Mouse (Mus musculus): Measurements from ENCODE around the gene Npy1r. TPM values are rescaled to one million over a fixed set of nuclear protein-coding genes. Genes with fewer than 3 reads are reported as not detected.

Gene Npy1r
- polyA plus RNA-seq, 1 experiment from 2014 or later = 1.1 TPM

GRCm38 (mm10) chr8:66722835-66723234 lies 25.8 kb downstream of the Npy1r start:
- WGBS = 83% methylated on average over 2 of the region's 2 CpGs
- Histone ChIP-seq H3K36me3 (ENCODE audit: insufficient read depth, low read length) (no peaks in the 10 kb centered on the region), H3K9ac (replicated peaks; ENCODE audit: low read length) (no peak overlapping the region), H3K27ac (ENCODE audit: low read length) (no peak overlapping the region), H3K4me3 (ENCODE audit: low read length) (no peak overlapping the region), H3K4me2 (replicated peaks; ENCODE audit: low read depth, low read length) (no peak overlapping the region), H3K4me1 (ENCODE audit: insufficient read depth, low read length) (no peaks in the 10 kb centered on the region), H3K27me3 (ENCODE audit: insufficient read depth, low read length) (no peaks in the 10 kb centered on the region), H3K9me3 (ENCODE audit: low read length) (no peaks in the 10 kb centered on the region)
- ATAC-seq (ENCODE audit: low FRiP score, low TSS enrichment) = no peak

DNA sequence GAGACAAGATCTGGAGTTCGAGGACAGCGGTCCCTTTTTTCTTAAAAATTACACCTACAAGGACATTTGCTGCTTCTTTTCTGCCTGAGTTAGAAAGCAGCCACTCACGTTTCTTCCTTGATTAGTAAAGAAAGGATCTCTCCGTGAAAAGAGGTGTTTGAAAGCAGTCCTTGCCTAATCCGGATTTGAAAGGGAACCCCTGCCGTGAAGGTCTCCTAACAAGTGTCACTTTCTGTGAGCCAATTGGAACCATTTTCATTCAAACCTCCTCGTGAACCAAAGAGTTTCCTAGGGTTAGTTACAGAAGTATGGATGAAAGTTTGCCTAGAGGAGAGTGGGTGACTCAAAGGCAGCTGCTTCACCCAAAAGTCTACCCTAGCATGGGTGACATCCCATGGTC lies 32.5 kb downstream of the Npy1r start:
- Histone ChIP-seq H3K36me3 (ENCODE audit: insufficient read depth, low read length) (no peaks in the 10 kb centered on the region), H3K27me3 (ENCODE audit: insufficient read depth, low read length) (no peaks in the 10 kb centered on the region), H3K4me1 (ENCODE audit: insufficient read depth, low read length) (no peaks in the 10 kb centered on the region), H3K4me2 (replicated peaks; ENCODE audit: low read depth, low read length) (no peak overlapping the region), H3K27ac (ENCODE audit: low read length) (no peak overlapping the region), H3K9ac (replicated peaks; ENCODE audit: low read length) (no peak overlapping the region), H3K9me3 (ENCODE audit: low read length) (no peaks in the 10 kb centered on the region), H3K4me3 (ENCODE audit: low read length) (no peak overlapping the region)
- ATAC-seq (ENCODE audit: low FRiP score, low TSS enrichment) = no peak
- 49% methylated on average over 7 of the region's 7 CpGs for WGBS

DNA sequence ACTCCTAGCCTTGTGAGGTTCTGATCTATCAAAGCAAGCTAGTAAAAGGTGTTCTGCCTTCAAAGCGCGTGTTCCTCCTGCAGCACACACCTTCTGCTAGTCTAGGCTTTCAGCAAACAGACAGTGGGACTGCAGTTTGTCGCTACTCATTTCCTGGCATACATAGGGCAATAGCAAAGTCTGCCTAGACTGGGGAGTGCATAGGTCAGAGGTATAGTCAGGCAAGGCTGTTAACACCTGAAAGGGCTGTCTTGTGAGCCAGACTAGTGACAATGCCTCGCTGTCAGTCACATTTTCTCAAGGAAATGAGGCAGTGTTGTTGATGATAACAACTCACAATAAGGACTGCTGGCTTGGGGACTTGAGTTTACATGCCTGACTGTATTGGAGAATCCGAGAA lies 35.0 kb downstream of the Npy1r start:
- H3K4me3 ChIP-seq (ENCODE audit: low read length) = no peak overlapping the region
- no peaks in the 10 kb centered on the region for H3K36me3 ChIP-seq (ENCODE audit: insufficient read depth, low read length)
- H3K4me2 ChIP-seq (replicated peaks; ENCODE audit: low read depth, low read length) = no peak overlapping the region
- H3K27me3 ChIP-seq (ENCODE audit: insufficient read depth, low read length) = no peaks in the 10 kb centered on the region
- H3K9me3 ChIP-seq (ENCODE audit: low read length) = no peaks in the 10 kb centered on the region
- no peak for ATAC-seq (ENCODE audit: low FRiP score, low TSS enrichment)
- H3K4me1 ChIP-seq (ENCODE audit: insufficient read depth, low read length) = no peaks in the 10 kb centered on the region
- 58% methylated on average over 5 of the region's 5 CpGs for WGBS
- H3K9ac ChIP-seq (replicated peaks; ENCODE audit: low read length) = no peak overlapping the region
- no peak overlapping the region for H3K27ac ChIP-seq (ENCODE audit: low read length)

DNA sequence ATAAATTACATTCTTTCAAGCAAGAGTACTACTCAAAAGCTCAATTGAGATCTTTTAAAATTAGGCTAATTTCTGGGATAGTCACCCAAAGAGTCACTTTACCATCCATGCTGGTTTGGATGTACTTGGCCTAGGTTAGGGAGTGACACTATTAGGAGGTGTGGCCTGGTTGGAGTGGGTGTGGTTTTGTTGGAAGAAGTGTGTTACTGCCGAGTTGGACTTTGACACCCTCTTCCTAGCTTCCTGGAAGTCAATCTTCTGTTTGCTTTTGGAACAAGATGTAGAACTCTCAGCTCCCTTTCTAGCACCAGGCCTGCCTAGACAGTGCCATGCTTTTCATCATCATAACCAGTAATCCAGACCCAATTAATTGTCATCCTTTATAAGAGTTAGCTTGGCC lies 45.4 kb downstream of the Npy1r start:
- H3K36me3 ChIP-seq (ENCODE audit: insufficient read depth, low read length) = no peaks in the 10 kb centered on the region
- H3K9ac ChIP-seq (replicated peaks; ENCODE audit: low read length) = no peak overlapping the region
- H3K27me3 ChIP-seq (ENCODE audit: insufficient read depth, low read length) = no peaks in the 10 kb centered on the region
- no peak overlapping the region for H3K4me3 ChIP-seq (ENCODE audit: low read length)
- no peaks in the 10 kb centered on the region for H3K4me1 ChIP-seq (ENCODE audit: insufficient read depth, low read length)
- WGBS = 39% methylated on average over 1 of the region's 1 CpGs
- ATAC-seq (ENCODE audit: low FRiP score, low TSS enrichment) = no peak
- H3K9me3 ChIP-seq (ENCODE audit: low read length) = no peaks in the 10 kb centered on the region
- H3K27ac ChIP-seq (ENCODE audit: low read length) = no peak overlapping the region
- no peak overlapping the region for H3K4me2 ChIP-seq (replicated peaks; ENCODE audit: low read depth, low read length)

DNA sequence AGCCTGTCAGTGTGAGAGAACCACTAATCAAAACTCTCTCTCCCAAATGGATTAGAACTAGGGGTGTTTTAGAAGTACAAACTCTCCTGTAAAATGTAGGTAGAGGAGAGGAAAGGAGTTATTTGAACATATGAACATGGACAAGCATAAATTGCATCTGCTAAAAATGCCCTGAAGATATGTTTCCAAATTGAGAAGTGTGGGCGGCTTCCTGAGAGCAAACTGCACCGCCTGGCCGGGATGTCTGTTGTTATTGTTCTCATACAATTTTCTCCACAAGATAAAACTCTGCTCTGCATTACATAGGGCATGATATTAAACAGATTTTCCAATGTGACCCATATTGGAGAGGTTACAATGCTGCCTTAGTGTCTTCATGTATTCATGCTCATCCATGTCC lies 48.6 kb downstream of the Npy1r start:
- WGBS = 69% methylated on average over 3 of the region's 3 CpGs
- Histone ChIP-seq H3K4me2 (replicated peaks; ENCODE audit: low read depth, low read length) (no peak overlapping the region), H3K9ac (replicated peaks; ENCODE audit: low read length) (no peak overlapping the region), H3K27ac (ENCODE audit: low read length) (no peak overlapping the region), H3K36me3 (ENCODE audit: insufficient read depth, low read length) (no peaks in the 10 kb centered on the region), H3K4me3 (ENCODE audit: low read length) (no peak overlapping the region), H3K9me3 (ENCODE audit: low read length) (no peaks in the 10 kb centered on the region), H3K27me3 (ENCODE audit: insufficient read depth, low read length) (no peaks in the 10 kb centered on the region), H3K4me1 (ENCODE audit: insufficient read depth, low read length) (no peaks in the 10 kb centered on the region)
- ATAC-seq (ENCODE audit: low FRiP score, low TSS enrichment) = no peak

DNA sequence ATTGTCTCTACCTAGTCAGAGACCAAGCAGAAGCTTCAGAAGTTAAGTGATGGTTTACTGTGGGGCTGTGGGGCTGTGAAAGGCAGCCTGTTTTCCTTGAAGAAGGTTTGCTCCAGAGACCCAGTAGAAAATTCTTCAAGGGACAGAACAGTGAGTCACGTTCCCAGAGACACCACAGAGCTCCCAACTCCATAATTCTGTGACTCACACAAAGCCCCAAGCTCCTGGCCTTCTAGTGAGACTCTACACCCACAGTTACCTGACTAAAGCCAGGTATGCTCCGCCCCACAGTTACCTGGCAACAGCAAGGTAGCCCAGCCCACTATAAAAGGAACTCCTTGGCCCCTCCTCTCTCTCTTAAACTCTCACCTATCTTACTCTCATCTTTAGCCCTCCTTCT lies 54.6 kb downstream of the Npy1r start:
- H3K27me3 ChIP-seq (ENCODE audit: insufficient read depth, low read length) = no peaks in the 10 kb centered on the region
- WGBS = 74% methylated on average over 2 of the region's 2 CpGs

GRCm38 (mm10) chr8:66756161-66756560 lies 59.2 kb downstream of the Npy1r start:
- H3K27me3 ChIP-seq (ENCODE audit: insufficient read depth, low read length) = no peaks in the 10 kb centered on the region
- H3K27ac ChIP-seq (ENCODE audit: low read length) = no peak overlapping the region
- H3K9me3 ChIP-seq (ENCODE audit: low read length) = no peaks in the 10 kb centered on the region
- no peaks in the 10 kb centered on the region for H3K36me3 ChIP-seq (ENCODE audit: insufficient read depth, low read length)
- ATAC-seq (ENCODE audit: low FRiP score, low TSS enrichment) = no peak
- H3K4me2 ChIP-seq (replicated peaks; ENCODE audit: low read depth, low read length) = no peak overlapping the region
- H3K4me1 ChIP-seq (ENCODE audit: insufficient read depth, low read length) = no peaks in the 10 kb centered on the region
- H3K4me3 ChIP-seq (ENCODE audit: low read length) = no peak overlapping the region
- WGBS = 91% methylated on average over 2 of the region's 2 CpGs
- H3K9ac ChIP-seq (replicated peaks; ENCODE audit: low read length) = no peak overlapping the region

More for the DNA sequence above, 54.6 kb downstream of the Npy1r start:
- Histone ChIP-seq H3K9ac (replicated peaks; ENCODE audit: low read length) (no peak overlapping the region), H3K4me2 (replicated peaks; ENCODE audit: low read depth, low read length) (no peak overlapping the region), H3K27ac (ENCODE audit: low read length) (no peak overlapping the region), H3K36me3 (ENCODE audit: insufficient read depth, low read length) (no peaks in the 10 kb centered on the region), H3K9me3 (ENCODE audit: low read length) (no peaks in the 10 kb centered on the region), H3K4me3 (ENCODE audit: low read length) (no peak overlapping the region), H3K4me1 (ENCODE audit: insufficient read depth, low read length) (no peaks in the 10 kb centered on the region)
- no peak for ATAC-seq (ENCODE audit: low FRiP score, low TSS enrichment)

Other genes with a start within 250 kb of the Npy1r start
- 12.1 and 14.4 TPM in 2 replicates for gene Tma16, start 210.7 kb upstream of the Npy1r start, polyA plus RNA-seq (2015; fragmentation: Nextera tagmentation; extraction: Ambion mirVana)
- not detected in 2 replicates for gene Tktl2, start 185.4 kb upstream of the Npy1r start, polyA plus RNA-seq (2015; fragmentation: Nextera tagmentation; extraction: Ambion mirVana)
- not detected in 2 replicates for gene Npy5r, start 9.1 kb upstream of the Npy1r start, polyA plus RNA-seq (2015; fragmentation: Nextera tagmentation; extraction: Ambion mirVana)
- 2.8 and 2.9 TPM in 2 replicates for gene Naf1, start 163.0 kb downstream of the Npy1r start, polyA plus RNA-seq (2015; fragmentation: Nextera tagmentation; extraction: Ambion mirVana)

Data from kidney, embryonic 16.5 days (tissue).